Mouse (Mus musculus) ovary, postnatal 10 days (tissue): ENCODE measurements around the gene F930015N05Rik.

Experiments
- DNase-seq: peaks from one replicate; pipeline ENCODE4 v3.0.0; 2022; ENCODE audit warnings: low spot score

The F930015N05Rik gene

GRCm38 (mm10) chr11:64436412-64436727, at the start of gene F930015N05Rik:
TSS of gene F930015N05Rik (minus strand) at chr11:64436653.
- DNase-seq: no peak

- DNase-seq: no peak
These were observed 45.0 kb upstream of the F930015N05Rik start for GRCm38 (mm10) chr11:64481445-64481844.

- DNase-seq: no peak
These were observed 37.2 kb upstream of the F930015N05Rik start for GRCm38 (mm10) chr11:64473679-64474078.

GRCm38 (mm10) chr11:64470689-64471088, 34.2 kb upstream of the F930015N05Rik start:
- no peak for DNase-seq

- DNase-seq: no peak
These were observed 32.3 kb upstream of the F930015N05Rik start for GRCm38 (mm10) chr11:64468737-64469136.

- no peak for DNase-seq
These were observed 25.3 kb upstream of the F930015N05Rik start for GRCm38 (mm10) chr11:64461746-64462145.

- DNase-seq: no peak
These were observed 12.3 kb upstream of the F930015N05Rik start for GRCm38 (mm10) chr11:64448586-64449315.

GRCm38 (mm10) chr11:64445227-64445626, 8.8 kb upstream of the F930015N05Rik start:
- DNase-seq: no peak

GRCm38 (mm10) chr11:64442701-64443100, 6.2 kb upstream of the F930015N05Rik start:
- DNase-seq: no peak

- DNase-seq: no peak
These were observed 5.7 kb upstream of the F930015N05Rik start for GRCm38 (mm10) chr11:64442119-64442518.

- no peak for DNase-seq
These were observed 2.5 kb upstream of the F930015N05Rik start for GRCm38 (mm10) chr11:64438909-64439308.

GRCm38 (mm10) chr11:64437721-64438120, 1.3 kb upstream of the F930015N05Rik start:
- no peak for DNase-seq

GRCm38 (mm10) chr11:64436791-64437298, 392 bp upstream of the F930015N05Rik start:
- DNase-seq: no peak

- peak; percentile 35 for DNase-seq
These were observed 674 bp downstream of the F930015N05Rik start for GRCm38 (mm10) chr11:64435546-64436411.

- DNase-seq: peak; percentile 46
These were observed 1.6 kb downstream of the F930015N05Rik start, which contains the start of gene Hs3st3a1 for GRCm38 (mm10) chr11:64434611-64435545. TSS of gene Hs3st3a1 (plus strand) at chr11:64435332.

- DNase-seq: no peak
These were observed 17.5 kb downstream of the F930015N05Rik start for GRCm38 (mm10) chr11:64418969-64419368.

- no peak for DNase-seq
These were observed 35.8 kb downstream of the F930015N05Rik start for GRCm38 (mm10) chr11:64400534-64401093.

- DNase-seq: no peak
These were observed 38.8 kb downstream of the F930015N05Rik start for GRCm38 (mm10) chr11:64397612-64398011.

- no peak for DNase-seq
These were observed 39.5 kb downstream of the F930015N05Rik start for GRCm38 (mm10) chr11:64396949-64397348.

GRCm38 (mm10) chr11:64396331-64396881, 40.0 kb downstream of the F930015N05Rik start:
- no peak for DNase-seq

GRCm38 (mm10) chr11:64386333-64386732, 50.1 kb downstream of the F930015N05Rik start:
- no peak for DNase-seq
